Mouse (Mus musculus) 3T3-L1 (cell line): ENCODE measurements around the gene Smap1.
A peak's percentile ranks its signal among the peaks of the same experiment; 100 is the strongest.

ENCODE experiments used
- DNase-seq: peaks from one replicate; pipeline ENCODE4 v3.0.0-alpha.2; 2015; ENCODE audit warnings: low read depth, low spot score

The Smap1 gene

DNA sequence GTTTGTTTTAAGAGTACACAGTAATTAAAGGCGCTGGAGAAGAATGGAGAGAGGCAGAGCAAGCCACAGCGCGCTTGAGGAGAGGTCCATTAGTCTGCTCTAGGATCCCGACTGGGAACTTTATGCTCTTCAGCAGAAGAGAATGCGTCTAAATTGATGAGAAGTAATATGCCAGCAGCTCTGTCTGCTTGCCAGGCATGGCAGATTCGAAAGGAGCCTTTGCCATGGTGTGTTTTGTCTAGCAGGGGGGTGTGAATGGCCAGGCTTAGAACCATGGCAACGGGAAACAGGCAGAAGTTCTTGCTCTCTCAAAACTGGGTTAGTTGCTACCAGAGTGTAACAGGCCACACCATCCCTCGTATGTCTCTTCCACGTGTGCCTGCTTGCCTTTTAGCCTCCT, 87.3 kb downstream of the Smap1 start:
- no peak for DNase-seq

DNA sequence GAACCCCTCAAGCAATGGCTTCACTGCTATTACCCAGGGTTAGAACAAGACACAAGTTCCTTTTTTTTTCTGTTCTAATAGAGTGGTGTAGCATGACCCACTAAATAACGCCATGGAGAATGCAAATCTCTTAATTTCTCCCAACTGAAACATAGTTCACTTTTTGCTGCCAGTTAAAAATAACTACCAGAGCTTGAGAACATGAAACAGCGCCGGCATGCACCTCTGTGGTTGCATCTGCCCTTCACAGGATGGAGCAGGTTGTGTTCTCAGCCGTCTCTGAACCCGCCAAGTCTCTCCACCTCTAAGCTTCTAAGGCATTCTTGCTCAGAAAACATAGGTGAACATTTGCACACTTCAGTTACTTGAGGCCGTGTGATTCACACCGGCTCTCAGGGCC, 87.9 kb downstream of the Smap1 start:
- no peak for DNase-seq

DNA sequence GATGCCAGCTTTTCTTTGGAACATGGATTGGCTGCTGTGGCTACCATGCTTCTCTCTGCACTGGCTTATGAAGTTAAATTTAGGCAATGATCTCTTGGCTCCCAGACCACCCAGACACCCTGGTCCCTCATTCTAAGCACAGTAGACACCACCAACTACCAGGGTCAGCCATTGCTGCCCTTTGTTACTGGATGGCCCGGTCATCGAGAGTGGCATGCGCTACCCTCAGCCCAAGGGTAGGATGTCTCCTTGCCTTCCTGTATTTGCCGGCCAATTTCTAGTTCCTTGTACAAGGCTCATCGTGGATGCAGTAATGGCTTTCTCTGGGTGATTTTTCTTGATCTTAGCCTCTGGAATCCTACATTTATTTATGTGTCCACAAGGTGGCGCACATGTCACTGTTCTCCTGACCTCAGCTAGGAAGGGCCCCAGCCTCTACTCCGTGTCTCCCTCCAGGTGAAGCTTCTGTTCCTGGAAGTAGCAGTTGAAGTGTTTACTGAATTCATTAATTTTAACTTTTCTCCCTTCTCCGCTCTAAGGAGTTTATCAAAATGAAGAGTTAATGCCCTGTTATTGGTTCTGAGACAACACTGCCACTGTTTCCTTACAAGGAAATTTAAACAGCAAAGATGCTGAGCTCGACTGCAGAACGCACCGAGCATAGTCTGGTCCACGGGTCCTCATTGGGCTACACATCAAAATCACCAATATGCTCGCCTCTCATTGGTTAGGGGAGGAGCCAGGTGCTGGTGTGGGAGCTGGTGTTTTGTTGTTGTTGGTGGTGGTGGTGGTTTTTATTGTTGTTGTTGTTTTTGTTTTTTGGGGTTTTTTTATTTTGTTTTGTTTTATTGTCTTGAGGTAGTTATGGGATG, 95.0 kb downstream of the Smap1 start:
- peak; percentile 81 for DNase-seq

DNA sequence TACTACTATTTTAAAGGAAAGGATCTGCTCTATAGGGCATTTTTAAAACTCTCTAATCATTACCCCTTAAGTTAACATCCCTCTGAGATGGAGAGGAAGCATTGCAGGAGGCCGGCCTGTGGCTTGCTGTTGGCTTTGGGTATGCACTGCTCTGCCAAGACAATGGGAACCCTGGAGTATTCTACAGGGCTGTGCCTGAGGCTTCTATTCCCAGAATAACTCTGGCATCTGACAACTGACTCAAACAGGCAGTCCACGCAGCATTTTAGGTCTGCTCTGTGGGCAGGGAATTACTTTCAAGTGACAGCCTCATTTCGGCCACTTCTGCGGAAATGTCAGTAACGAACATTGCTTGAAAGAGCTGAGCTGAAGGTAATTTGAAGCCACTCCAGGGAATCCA, 100.5 kb downstream of the Smap1 start:
- no peak for DNase-seq

DNA sequence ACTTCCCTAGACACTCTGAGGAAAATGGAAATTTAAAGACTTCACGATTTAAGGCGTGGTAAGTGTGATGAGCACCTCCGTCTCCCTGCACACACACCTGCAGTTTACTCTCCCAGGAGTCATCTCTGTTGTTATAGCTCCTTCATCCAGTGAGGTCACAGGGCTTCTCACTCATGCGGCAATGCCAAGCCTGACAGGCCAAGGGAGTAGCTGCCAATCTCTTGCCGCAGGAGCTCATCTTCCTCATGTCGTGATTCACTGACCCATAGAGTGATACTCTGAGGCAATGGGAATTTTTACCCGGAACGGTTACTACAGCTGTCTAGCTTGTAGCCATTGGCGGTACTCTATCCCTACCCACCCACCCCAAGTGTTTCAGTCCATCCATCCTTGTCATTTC, 123.8 kb downstream of the Smap1 start:
- DNase-seq = no peak
